Mouse (Mus musculus): Measurements from ENCODE around the gene Gm8229.
"Not testable (repeated sequence)": the region's sequence is repeated elsewhere in the genome, so short reads cannot be mapped to it uniquely, and the experiment has no call there.

GRCm38 (mm10) chr14:44338484-44338883 is 26.7 kb upstream of the Gm8229 start, which contains the start of gene Gm5930:
- not testable (repeated sequence) for TF ChIP-seq POLR2A (IDR thresholded peaks at IDR 0.05; ENCODE audit: insufficient read length, low read depth); TCF12 (IDR thresholded peaks at IDR 0.05; ENCODE audit: insufficient read depth, poor library complexity, severe bottlenecking)
